Mouse (Mus musculus): ENCODE data around the gene Bub1. TPM values are rescaled to one million over a fixed set of nuclear protein-coding genes. Genes with fewer than 3 reads are reported as not detected.

The Bub1 gene
- total RNA-seq (2015) (52.6 and 56.4 TPM in 2 replicates), total RNA-seq (2017) (52.9 and 55.4 TPM in 2 replicates)

- ATAC-seq (ENCODE audit: poor library complexity, severe bottlenecking) = peak; percentile 99
Observed at GRCm38 (mm10) chr2:127831401-127832102, at the start of gene Bub1. TSS of gene Bub1 (minus strand) at chr2:127831865.

GRCm38 (mm10) chr2:127881063-127881462, 49.4 kb upstream of the Bub1 start:
- ATAC-seq (ENCODE audit: poor library complexity, severe bottlenecking) = 0 out of 2 replicates have a peak, but pooled peaks have one; percentile 47

GRCm38 (mm10) chr2:127864381-127864780, 32.7 kb upstream of the Bub1 start:
- no peak for ATAC-seq (ENCODE audit: poor library complexity, severe bottlenecking)

GRCm38 (mm10) chr2:127854332-127854991, 22.8 kb upstream of the Bub1 start:
- peak; percentile 56 for ATAC-seq (ENCODE audit: poor library complexity, severe bottlenecking)

GRCm38 (mm10) chr2:127850371-127850770, 18.7 kb upstream of the Bub1 start:
- no peak for ATAC-seq (ENCODE audit: poor library complexity, severe bottlenecking)

- ATAC-seq (ENCODE audit: poor library complexity, severe bottlenecking) = 0 out of 2 replicates have a peak, but pooled peaks have one; percentile 34
Observed at GRCm38 (mm10) chr2:127846571-127846970, 14.9 kb upstream of the Bub1 start.

- no peak for ATAC-seq (ENCODE audit: poor library complexity, severe bottlenecking)
Observed at GRCm38 (mm10) chr2:127846008-127846407, 14.3 kb upstream of the Bub1 start.

GRCm38 (mm10) chr2:127845346-127845982, 13.8 kb upstream of the Bub1 start:
- ATAC-seq (ENCODE audit: poor library complexity, severe bottlenecking) = peak; percentile 88

GRCm38 (mm10) chr2:127842421-127842820, 10.8 kb upstream of the Bub1 start:
- ATAC-seq (ENCODE audit: poor library complexity, severe bottlenecking) = no peak

- ATAC-seq (ENCODE audit: poor library complexity, severe bottlenecking) = no peak
Observed at GRCm38 (mm10) chr2:127841402-127841801, 9.7 kb upstream of the Bub1 start.

GRCm38 (mm10) chr2:127839425-127839824, 7.8 kb upstream of the Bub1 start:
- no peak for ATAC-seq (ENCODE audit: poor library complexity, severe bottlenecking)

- no peak for ATAC-seq (ENCODE audit: poor library complexity, severe bottlenecking)
Observed at GRCm38 (mm10) chr2:127838576-127838975, 6.9 kb upstream of the Bub1 start, which contains the start of gene Acoxl. TSS of gene Acoxl (plus strand) at chr2:127838876.

- ATAC-seq (ENCODE audit: poor library complexity, severe bottlenecking) = 0 out of 2 replicates have a peak, but pooled peaks have one; percentile 34
Observed at GRCm38 (mm10) chr2:127832833-127833190, 1.1 kb upstream of the Bub1 start.

GRCm38 (mm10) chr2:127832103-127832832, 603 bp upstream of the Bub1 start:
- ATAC-seq (ENCODE audit: poor library complexity, severe bottlenecking) = peak; percentile 53

- ATAC-seq (ENCODE audit: poor library complexity, severe bottlenecking) = peak; percentile 91
Observed at GRCm38 (mm10) chr2:127791919-127792603, 39.6 kb downstream of the Bub1 start, which contains the start of gene Mtln. TSS of gene Mtln (minus strand) at chr2:127792488.

GRCm38 (mm10) chr2:127789651-127790270, 41.9 kb downstream of the Bub1 start:
- ATAC-seq (ENCODE audit: poor library complexity, severe bottlenecking) = no peak

- ATAC-seq (ENCODE audit: poor library complexity, severe bottlenecking) = no peak
Observed at GRCm38 (mm10) chr2:127789138-127789537, 42.5 kb downstream of the Bub1 start.

GRCm38 (mm10) chr2:127788440-127789116, 43.1 kb downstream of the Bub1 start, which contains the start of gene Nphp1:
TSS of gene Nphp1 (minus strand) at chr2:127788897.
- peak; percentile 89 for ATAC-seq (ENCODE audit: poor library complexity, severe bottlenecking)

- no peak for ATAC-seq (ENCODE audit: poor library complexity, severe bottlenecking)
Observed at GRCm38 (mm10) chr2:127787226-127787625, 44.4 kb downstream of the Bub1 start.

Measured in megakaryocyte, adult 5-6 weeks (primary cell).